Mouse (Mus musculus): ENCODE measurements around the gene Slc5a1. TPM values are rescaled to one million over a fixed set of nuclear protein-coding genes. Genes with fewer than 3 reads are reported as not detected.

Gene Slc5a1
- polyA plus RNA-seq, 1 experiment from 2014 or later, result not detected

- Histone ChIP-seq H3K4me1 (ENCODE audit: control insufficient read depth, insufficient read depth, low read length) (no peaks in the 10 kb centered on the region), H3K9ac (replicated peaks; ENCODE audit: low read depth, low read length) (no peak overlapping the region), H3K4me2 (ENCODE audit: low read depth, low read length) (no peak overlapping the region), H3K9me3 (ENCODE audit: control insufficient read depth, low read length) (no peaks in the 10 kb centered on the region), H3K4me3 (ENCODE audit: low read depth, low read length) (no peak overlapping the region), H3K27ac (ENCODE audit: low read depth, low read length) (no peak overlapping the region), H3K36me3 (ENCODE audit: control insufficient read depth, insufficient read depth, low read length) (no peaks in the 10 kb centered on the region), H3K27me3 (ENCODE audit: control insufficient read depth, insufficient read depth, low read length) (no peaks in the 10 kb centered on the region)
- WGBS, result 83% methylated on average over 6 of the region's 6 CpGs
- no peak for ATAC-seq (ENCODE audit: low read depth)
Observed at GRCm38 (mm10) chr5:33203171-33203565, 99.1 kb downstream of the Slc5a1 start.

DNA sequence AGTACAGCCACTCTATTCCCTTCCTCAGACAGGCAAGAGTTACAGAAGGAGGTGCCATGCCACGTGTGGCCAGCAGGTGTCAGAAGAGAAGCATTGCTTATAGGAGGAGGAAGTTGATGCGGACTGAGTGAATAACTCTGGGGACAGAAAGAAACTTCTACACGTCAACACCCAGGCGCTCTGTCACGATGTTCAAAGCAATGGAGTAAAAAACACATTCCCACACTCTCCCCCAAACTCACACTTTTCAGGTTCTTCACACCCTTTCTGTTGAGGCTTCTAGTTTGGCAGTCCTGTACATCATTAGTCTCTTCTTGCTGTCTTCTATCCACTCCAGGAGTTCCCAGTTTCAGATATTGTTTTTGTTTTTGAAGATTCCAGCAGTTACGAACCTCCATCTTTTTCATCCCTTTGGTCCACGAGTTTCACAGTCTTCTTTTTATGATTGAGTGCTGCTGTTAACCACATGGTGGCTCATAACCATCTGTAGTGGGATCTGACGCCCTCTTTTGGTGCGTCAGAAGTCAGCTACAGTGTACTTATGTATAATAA is 99.7 kb downstream of the Slc5a1 start:
- 16% methylated on average over 9 of the region's 9 CpGs for WGBS
- peak; percentile 56; the same call in 1 of the 2 replicates for ATAC-seq (ENCODE audit: low read depth)
- 0 out of 2 replicates have a peak overlapping the region, but pooled peaks have one; percentile 21 for H3K4me2 ChIP-seq (ENCODE audit: low read depth, low read length)

DNA sequence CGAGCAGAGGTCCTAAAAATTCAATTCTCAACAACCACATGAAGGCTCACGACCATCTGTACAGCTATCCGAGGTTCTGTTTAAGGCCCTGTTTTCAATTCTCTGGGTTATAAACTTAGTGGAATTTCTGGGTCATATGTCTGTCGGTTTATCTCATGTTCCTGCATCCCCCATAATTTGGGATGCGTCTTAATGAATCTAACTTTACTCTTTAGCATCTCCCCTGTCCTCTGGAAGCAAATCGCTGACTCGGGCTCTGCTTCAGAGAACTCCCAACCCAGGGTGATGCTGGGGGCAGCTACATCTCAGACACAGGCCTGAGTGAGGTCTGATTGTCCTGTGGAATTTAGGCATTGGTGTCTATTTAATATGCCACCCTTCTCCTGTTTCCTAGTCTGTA is 100.3 kb downstream of the Slc5a1 start:
- WGBS, result 83% methylated on average over 7 of the region's 7 CpGs
- Histone ChIP-seq H3K36me3 (ENCODE audit: control insufficient read depth, insufficient read depth, low read length) (no peaks in the 10 kb centered on the region), H3K4me3 (ENCODE audit: low read depth, low read length) (no peak overlapping the region), H3K27me3 (ENCODE audit: control insufficient read depth, insufficient read depth, low read length) (no peaks in the 10 kb centered on the region), H3K9ac (replicated peaks; ENCODE audit: low read depth, low read length) (no peak overlapping the region), H3K4me2 (ENCODE audit: low read depth, low read length) (no peak overlapping the region), H3K27ac (ENCODE audit: low read depth, low read length) (no peak overlapping the region), H3K9me3 (ENCODE audit: control insufficient read depth, low read length) (no peaks in the 10 kb centered on the region), H3K4me1 (ENCODE audit: control insufficient read depth, insufficient read depth, low read length) (no peaks in the 10 kb centered on the region)
- no peak for ATAC-seq (ENCODE audit: low read depth)

More for the DNA sequence above, 99.7 kb downstream of the Slc5a1 start:
- no peak overlapping the region for H3K9ac ChIP-seq (replicated peaks; ENCODE audit: low read depth, low read length)
- H3K27me3 ChIP-seq (ENCODE audit: control insufficient read depth, insufficient read depth, low read length), result no peaks in the 10 kb centered on the region
- H3K4me1 ChIP-seq (ENCODE audit: control insufficient read depth, insufficient read depth, low read length), result no peaks in the 10 kb centered on the region
- no peaks in the 10 kb centered on the region for H3K9me3 ChIP-seq (ENCODE audit: control insufficient read depth, low read length)
- H3K4me3 ChIP-seq (ENCODE audit: low read depth, low read length), result no peak overlapping the region
- H3K36me3 ChIP-seq (ENCODE audit: control insufficient read depth, insufficient read depth, low read length), result no peaks in the 10 kb centered on the region
- H3K27ac ChIP-seq (ENCODE audit: low read depth, low read length), result no peak overlapping the region

- Histone ChIP-seq H3K36me3 (ENCODE audit: control insufficient read depth, insufficient read depth, low read length) (no peaks in the 10 kb centered on the region), H3K4me1 (ENCODE audit: control insufficient read depth, insufficient read depth, low read length) (no peaks in the 10 kb centered on the region), H3K4me2 (ENCODE audit: low read depth, low read length) (no peak overlapping the region), H3K9me3 (ENCODE audit: control insufficient read depth, low read length) (no peaks in the 10 kb centered on the region), H3K4me3 (ENCODE audit: low read depth, low read length) (no peak overlapping the region), H3K9ac (replicated peaks; ENCODE audit: low read depth, low read length) (no peak overlapping the region), H3K27me3 (ENCODE audit: control insufficient read depth, insufficient read depth, low read length) (no peaks in the 10 kb centered on the region), H3K27ac (ENCODE audit: low read depth, low read length) (no peak overlapping the region)
- ATAC-seq (ENCODE audit: low read depth), result no peak
- 95% methylated on average over 7 of the region's 7 CpGs for WGBS
Observed at GRCm38 (mm10) chr5:33206328-33206727, 102.3 kb downstream of the Slc5a1 start.

- no peak overlapping the region for H3K4me3 ChIP-seq (ENCODE audit: low read depth, low read length)
- H3K27ac ChIP-seq (ENCODE audit: low read depth, low read length), result no peak overlapping the region
- H3K27me3 ChIP-seq (ENCODE audit: control insufficient read depth, insufficient read depth, low read length), result no peaks in the 10 kb centered on the region
- H3K4me1 ChIP-seq (ENCODE audit: control insufficient read depth, insufficient read depth, low read length), result no peaks in the 10 kb centered on the region
- no peaks in the 10 kb centered on the region for H3K36me3 ChIP-seq (ENCODE audit: control insufficient read depth, insufficient read depth, low read length)
- H3K9me3 ChIP-seq (ENCODE audit: control insufficient read depth, low read length), result no peaks in the 10 kb centered on the region
- WGBS, result 66% methylated on average over 9 of the region's 9 CpGs
- no peak overlapping the region for H3K4me2 ChIP-seq (ENCODE audit: low read depth, low read length)
- no peak overlapping the region for H3K9ac ChIP-seq (replicated peaks; ENCODE audit: low read depth, low read length)
- ATAC-seq (ENCODE audit: low read depth), result no peak
Observed at GRCm38 (mm10) chr5:33207136-33207535, 103.1 kb downstream of the Slc5a1 start.

- Histone ChIP-seq H3K9me3 (ENCODE audit: control insufficient read depth, low read length) (no peaks in the 10 kb centered on the region), H3K36me3 (ENCODE audit: control insufficient read depth, insufficient read depth, low read length) (no peaks in the 10 kb centered on the region)
- WGBS, result 82% methylated on average over 14 of the region's 14 CpGs
Observed at GRCm38 (mm10) chr5:33208533-33209245, 104.7 kb downstream of the Slc5a1 start.

DNA sequence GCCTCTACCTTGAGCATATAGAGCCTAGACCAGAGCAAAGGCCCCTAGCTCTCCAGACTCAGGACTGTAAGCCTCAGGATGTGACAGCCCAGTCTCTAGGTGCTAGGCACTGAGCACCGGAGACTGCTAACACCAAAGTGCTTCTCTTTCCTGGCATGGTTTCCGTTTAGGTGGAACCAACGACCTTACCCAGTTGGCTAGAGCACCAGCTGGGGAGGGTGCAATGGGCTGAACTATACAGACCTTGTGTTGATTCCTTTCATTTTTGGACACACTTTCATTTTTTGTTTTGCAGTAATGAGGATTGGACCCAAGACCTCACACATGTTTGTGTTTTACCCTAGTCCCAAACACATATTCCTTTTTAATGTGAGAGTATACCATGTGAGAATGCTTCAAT is 106.5 kb downstream of the Slc5a1 start:
- no peaks in the 10 kb centered on the region for H3K9me3 ChIP-seq (ENCODE audit: control insufficient read depth, low read length)
- H3K9ac ChIP-seq (replicated peaks; ENCODE audit: low read depth, low read length), result no peak overlapping the region
- H3K4me3 ChIP-seq (ENCODE audit: low read depth, low read length), result no peak overlapping the region
- ATAC-seq (ENCODE audit: low read depth), result no peak
- H3K4me2 ChIP-seq (ENCODE audit: low read depth, low read length), result no peak overlapping the region
- WGBS, result 92% methylated on average over 3 of the region's 3 CpGs
- no peaks in the 10 kb centered on the region for H3K36me3 ChIP-seq (ENCODE audit: control insufficient read depth, insufficient read depth, low read length)
- no peaks in the 10 kb centered on the region for H3K4me1 ChIP-seq (ENCODE audit: control insufficient read depth, insufficient read depth, low read length)
- no peaks in the 10 kb centered on the region for H3K27me3 ChIP-seq (ENCODE audit: control insufficient read depth, insufficient read depth, low read length)
- no peak overlapping the region for H3K27ac ChIP-seq (ENCODE audit: low read depth, low read length)

More at GRCm38 (mm10) chr5:33208533-33209245, 104.7 kb downstream of the Slc5a1 start:
- H3K4me1 ChIP-seq (ENCODE audit: control insufficient read depth, insufficient read depth, low read length), result no peaks in the 10 kb centered on the region
- no peak for ATAC-seq (ENCODE audit: low read depth)
- no peak overlapping the region for H3K4me3 ChIP-seq (ENCODE audit: low read depth, low read length)
- no peaks in the 10 kb centered on the region for H3K27me3 ChIP-seq (ENCODE audit: control insufficient read depth, insufficient read depth, low read length)
- no peak overlapping the region for H3K27ac ChIP-seq (ENCODE audit: low read depth, low read length)
- H3K4me2 ChIP-seq (ENCODE audit: low read depth, low read length), result no peak overlapping the region
- H3K9ac ChIP-seq (replicated peaks; ENCODE audit: low read depth, low read length), result no peak overlapping the region

- Histone ChIP-seq H3K9ac (replicated peaks; ENCODE audit: low read depth, low read length) (no peak overlapping the region), H3K36me3 (ENCODE audit: control insufficient read depth, insufficient read depth, low read length) (no peaks in the 10 kb centered on the region), H3K9me3 (ENCODE audit: control insufficient read depth, low read length) (no peaks in the 10 kb centered on the region), H3K4me1 (ENCODE audit: control insufficient read depth, insufficient read depth, low read length) (no peaks in the 10 kb centered on the region), H3K4me3 (ENCODE audit: low read depth, low read length) (no peak overlapping the region), H3K4me2 (ENCODE audit: low read depth, low read length) (no peak overlapping the region), H3K27me3 (ENCODE audit: control insufficient read depth, insufficient read depth, low read length) (no peaks in the 10 kb centered on the region), H3K27ac (ENCODE audit: low read depth, low read length) (no peak overlapping the region)
- no peak for ATAC-seq (ENCODE audit: low read depth)
- WGBS, result 85% methylated on average over 5 of the region's 5 CpGs
Observed at GRCm38 (mm10) chr5:33211254-33211653, 107.2 kb downstream of the Slc5a1 start.
